Mouse (Mus musculus) urinary bladder, postnatal 36 days (tissue): Measurements from ENCODE around the gene Coro1b.
A peak's percentile ranks its signal among the peaks of the same experiment; 100 is the strongest.

ENCODE experiments used
- DNase-seq, 2 experiments: peaks; one replicate each; pipeline ENCODE4 v3.0.0; 2022; ENCODE audit warnings: low spot score in 2 of 2, mixed read lengths in 1 of 2

Coro1b gene

DNA sequence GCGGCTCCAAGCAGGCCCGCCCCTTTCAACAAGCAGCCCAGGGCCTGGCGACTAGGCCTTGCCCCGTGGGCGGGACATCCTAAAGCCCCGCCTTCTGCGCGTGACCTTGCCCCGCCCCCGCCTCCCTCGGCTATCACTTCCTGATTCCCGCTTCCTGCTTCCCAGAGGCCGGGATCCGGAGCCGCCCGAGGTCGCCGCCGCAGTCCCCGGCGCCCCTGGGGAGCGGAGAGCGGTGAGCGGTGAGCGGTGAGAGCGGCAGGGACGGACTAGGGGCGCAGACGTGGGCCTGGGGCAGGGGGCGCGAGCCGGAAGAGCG, at the start of gene Coro1b:
Gene Coro1b (plus strand): TSS at position 129 of the 316 bp plus-strand sequence.
- peak; percentile 98 to 99 for DNase-seq

DNA sequence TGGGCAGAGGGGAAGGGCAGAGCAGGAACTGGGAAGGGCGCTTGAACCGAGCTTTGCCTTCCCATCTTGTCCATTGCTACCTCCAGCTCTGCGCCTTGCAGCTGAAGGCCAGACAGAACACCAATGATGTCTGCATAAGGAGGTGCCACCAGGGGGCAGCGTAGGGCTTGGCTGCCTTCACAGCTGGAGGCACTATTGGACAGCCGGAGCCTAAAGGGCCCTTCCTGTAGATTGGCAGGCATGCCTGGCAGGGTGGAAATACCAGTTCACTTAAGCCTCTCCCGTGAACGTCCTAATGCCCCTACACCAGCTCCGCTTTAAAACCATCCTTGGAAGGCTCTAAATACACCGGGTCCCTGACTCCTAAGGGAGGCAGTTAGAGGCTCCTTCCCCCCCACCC, 49.4 kb upstream of the Coro1b start:
- peak; percentile 88 to 92 for DNase-seq

DNA sequence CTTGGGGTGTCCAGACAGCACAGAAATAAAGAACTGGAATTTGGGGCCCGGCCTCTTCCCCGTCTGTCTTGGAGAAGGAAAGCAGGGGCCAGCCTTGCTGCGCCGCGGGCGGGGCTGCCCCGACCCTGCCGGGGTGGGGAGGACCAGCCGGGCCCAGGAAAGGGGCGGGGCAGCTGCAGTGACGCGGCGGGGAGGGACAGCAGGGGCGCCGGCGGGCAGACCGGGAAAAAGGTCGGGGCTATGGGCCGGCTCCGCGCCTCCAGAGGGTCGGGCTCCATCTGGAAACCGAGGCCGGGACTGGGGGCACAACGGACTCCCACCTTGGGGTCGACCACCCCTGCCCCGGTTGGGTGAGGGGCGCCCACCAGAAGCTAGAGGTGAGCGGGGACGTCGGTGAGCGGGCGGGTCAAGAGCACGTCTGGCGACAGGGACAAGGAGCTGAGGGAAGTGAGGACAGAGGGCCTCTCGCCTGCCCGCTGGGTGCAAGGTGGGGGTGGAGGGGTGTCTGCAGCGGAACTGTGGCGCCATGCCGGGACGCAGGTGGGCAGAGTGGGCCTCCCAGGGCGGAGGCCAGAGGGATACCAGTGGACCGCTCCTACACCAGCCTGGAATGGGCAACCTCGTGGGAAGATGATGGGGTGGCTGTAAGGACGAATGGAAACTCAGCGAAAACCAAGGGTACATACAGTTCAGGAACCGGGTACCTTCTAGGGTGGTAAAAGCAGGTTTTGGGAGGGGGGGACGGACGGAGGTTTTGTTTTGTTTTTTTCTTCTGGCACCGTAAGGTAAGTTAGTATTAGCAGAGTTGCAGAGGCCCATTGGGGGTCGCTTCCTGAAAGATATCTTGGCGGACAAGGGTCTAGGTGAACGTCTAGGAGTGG, 48.3 kb upstream of the Coro1b start, which contains the start of gene Pitpnm1:
Gene Pitpnm1 (plus strand): TSS at position 162 of the 881 bp plus-strand sequence.
- DNase-seq: peak; percentile 76 to 81

DNA sequence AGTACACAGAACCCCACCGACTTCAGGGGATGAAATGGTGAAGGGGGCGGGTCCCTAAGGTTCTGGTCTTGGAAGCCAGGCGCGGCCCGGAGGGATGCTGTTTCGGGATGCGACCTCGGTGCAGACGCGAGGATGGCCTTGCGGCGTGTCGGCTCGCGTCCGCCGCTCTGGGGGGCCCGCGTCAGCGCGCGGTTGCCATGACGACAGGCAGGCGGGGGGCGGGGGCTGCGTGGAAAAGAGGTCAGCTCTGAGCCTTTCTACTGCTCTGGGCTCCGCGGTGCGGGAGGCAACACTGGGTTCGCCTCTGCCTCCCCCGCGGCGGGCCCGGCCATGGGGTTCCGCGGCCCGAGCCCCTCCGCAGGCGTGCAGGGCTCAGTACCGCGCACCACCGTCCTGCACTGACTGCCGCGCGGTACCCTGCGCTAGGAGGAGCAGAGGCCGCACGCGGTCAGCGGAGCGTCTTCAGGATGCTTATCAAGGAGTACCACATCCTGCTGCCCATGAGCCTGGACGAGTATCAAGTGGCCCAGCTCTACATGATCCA, 47.6 kb upstream of the Coro1b start:
- DNase-seq: no peak

DNA sequence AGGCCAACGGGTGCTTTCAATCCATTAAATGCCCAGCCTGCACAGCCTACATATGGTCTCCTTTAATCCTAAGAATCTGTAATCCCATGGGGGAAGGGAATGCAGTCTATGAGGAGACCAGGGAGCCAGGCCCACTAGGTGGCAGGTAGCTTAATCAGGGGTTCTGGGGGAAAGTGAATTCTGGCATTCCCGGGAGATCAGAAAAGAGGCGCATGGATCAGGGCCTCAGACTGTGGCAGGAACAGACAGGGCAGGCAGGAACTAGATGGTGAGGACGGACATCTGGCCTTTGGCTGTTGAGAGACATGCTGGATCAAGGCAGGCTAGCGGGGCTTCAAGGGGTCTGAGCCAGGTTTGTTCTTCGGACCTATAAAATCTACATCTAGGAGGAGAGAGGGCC, 47.0 kb upstream of the Coro1b start:
- DNase-seq: no peak

DNA sequence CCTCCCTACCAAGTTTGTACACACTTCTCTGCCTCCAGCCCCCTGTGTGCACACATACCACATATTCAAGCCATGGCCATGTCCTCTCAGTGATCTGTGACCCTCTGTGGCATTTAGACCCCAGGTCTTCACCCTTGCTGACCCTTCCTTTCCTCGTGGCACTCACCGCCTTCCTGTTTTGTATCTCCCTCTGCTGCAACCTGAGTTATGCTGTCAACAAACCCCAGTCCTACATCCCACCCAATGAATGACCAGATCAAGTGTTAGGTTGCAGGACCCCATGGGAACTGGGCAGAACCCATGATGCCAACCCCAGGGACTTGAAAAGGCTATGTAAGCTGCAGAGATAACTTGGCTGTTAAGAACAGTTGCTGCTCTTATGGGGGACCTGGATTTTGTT, 46.4 kb upstream of the Coro1b start:
- DNase-seq: no peak

DNA sequence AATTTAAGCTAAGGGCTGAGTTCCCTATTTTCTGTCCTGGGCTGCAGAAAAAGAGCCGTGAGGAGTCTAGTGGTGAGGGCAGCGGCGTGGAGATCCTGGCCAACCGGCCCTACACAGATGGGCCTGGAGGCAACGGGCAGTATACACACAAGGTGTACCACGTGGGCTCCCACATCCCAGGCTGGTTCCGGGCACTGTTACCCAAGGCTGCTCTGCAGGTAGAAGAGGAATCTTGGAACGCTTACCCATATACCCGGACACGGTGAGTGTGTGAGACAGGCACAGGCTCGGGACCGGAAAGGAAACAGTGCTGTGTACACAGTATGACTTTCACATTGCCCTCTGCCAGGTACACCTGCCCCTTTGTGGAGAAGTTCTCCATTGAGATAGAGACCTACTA, 45.8 kb upstream of the Coro1b start:
- no peak for DNase-seq

DNA sequence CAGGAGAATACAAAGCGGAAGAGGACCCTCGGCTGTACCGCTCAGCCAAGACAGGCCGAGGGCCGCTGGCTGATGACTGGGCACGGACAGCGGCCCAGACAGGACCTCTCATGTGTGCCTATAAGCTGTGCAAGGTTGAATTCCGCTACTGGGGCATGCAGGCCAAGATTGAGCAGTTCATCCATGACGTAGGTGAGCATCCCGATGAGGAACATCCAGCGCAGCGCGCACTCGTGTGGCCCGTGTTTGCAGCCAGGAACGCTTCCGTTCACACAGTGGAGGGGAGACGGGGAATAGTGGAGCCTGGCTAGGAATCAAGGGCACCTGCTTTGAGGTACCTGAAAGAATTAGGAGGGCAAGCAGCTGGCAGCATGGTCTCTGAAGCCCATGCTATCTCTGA, 45.1 kb upstream of the Coro1b start:
- no peak for DNase-seq

DNA sequence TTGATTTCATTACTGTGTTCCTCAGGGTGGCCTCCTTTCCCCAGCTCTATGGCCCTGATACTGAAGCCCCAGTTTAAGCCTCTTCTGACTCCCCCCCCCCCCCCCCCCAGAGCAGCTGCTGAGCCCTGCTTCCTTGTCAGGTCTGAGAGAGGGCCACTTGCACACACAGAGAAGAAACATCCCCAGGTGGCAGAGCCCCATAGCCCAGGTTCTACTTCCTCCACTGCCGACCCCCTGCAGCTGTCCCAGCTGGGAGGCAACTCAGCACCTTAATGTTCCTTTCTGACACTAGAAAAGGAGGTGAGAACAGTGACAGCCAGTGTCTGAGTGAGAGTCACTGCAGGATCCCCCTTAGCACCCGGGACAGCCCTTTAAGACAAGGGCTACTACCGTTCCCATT, 44.6 kb upstream of the Coro1b start:
- no peak for DNase-seq

DNA sequence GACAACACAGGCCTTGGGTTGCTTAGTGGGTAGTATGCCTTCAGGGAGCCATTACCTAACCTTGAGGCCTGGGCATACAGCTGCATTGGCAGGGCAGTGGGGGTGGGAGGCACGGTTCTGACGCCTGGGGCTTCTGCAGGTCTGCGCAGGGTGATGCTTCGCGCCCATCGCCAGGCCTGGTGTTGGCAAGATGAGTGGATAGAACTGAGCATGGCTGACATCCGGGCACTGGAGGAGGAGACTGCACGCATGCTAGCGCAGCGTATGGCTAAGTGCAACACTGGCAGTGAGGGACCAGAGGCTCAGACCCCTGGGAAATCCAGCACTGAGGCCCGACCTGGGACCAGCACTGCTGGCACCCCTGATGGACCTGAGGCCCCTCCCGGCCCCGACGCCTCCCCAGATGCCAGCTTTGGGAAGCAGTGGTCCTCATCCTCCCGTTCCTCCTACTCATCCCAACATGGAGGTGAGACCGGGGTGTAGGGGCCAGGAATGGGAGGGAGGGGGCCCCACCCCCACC, 43.7 kb upstream of the Coro1b start:
- no peak for DNase-seq

DNA sequence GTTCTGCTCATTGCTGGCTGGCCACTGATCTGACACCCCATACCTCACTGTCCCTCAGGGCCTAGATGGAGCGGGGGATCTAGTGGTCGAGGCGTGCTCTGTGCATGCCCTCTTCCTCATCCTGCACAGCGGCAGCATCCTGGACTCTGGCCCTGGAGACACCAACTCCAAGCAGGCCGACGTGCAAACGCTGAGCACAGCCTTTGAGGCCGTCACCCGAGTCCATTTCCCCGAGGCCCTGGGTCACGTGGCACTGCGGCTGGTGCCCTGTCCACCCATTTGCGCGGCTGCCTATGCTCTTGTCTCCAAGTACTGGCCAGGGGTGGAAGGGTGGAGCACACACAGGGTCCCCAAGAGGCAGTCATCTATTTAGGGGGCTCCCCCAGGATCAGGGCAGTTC, 41.8 kb upstream of the Coro1b start:
- no peak for DNase-seq

DNA sequence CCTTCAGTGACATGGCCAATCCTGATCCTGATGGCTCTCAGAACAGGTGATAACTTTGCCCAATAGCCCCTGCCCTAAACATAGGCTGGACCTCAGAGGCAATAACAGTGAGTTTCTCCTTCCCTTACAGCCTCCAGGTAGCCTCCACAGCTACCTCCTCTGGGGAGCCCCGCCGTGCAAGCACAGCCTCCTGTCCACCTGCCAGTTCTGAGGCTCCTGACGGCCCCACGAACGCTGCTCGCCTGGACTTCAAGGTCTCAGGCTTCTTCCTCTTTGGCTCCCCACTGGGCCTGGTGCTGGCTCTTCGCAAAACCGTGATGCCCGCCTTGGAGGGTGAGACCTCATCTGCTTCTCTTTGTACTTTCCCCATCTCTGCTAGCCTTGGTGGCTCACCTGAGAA, 39.9 kb upstream of the Coro1b start:
- DNase-seq: no peak

DNA sequence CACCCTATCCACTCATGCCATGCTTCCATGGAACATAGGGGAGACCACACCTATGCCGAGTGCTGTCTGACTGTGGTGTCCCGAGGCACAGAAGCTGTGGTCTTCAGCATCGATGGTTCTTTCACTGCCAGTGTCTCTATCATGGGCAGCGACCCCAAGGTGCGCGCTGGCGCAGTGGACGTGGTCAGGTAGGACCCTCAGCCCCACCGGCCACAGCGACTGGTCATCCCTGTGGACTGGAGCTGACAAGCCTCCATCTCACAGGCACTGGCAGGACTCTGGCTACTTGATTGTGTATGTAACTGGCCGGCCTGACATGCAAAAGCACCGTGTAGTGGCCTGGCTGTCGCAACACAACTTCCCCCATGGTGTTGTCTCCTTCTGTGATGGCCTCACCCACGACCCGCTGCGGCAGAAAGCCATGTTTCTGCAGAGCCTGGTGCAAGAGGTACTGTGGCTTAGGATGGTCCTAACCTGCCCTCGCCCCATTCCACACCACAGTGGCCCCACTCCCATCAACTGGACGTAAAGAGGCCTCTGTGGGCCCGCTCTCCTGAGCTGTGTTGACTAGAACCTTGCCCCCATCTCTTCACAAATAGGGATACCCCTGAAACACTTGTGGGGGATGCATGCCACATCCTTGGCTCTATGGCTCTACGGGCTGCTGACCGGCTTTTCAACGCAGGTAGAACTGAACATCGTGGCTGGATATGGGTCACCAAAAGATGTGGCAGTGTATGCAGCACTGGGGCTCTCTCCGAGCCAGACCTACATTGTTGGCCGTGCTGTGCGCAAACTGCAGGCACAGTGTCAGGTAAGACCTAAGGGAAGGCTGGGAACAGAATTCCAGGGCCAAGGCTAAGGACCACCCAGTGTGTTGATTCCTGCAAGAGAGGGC, 36.1 kb upstream of the Coro1b start:
- DNase-seq: no peak

DNA sequence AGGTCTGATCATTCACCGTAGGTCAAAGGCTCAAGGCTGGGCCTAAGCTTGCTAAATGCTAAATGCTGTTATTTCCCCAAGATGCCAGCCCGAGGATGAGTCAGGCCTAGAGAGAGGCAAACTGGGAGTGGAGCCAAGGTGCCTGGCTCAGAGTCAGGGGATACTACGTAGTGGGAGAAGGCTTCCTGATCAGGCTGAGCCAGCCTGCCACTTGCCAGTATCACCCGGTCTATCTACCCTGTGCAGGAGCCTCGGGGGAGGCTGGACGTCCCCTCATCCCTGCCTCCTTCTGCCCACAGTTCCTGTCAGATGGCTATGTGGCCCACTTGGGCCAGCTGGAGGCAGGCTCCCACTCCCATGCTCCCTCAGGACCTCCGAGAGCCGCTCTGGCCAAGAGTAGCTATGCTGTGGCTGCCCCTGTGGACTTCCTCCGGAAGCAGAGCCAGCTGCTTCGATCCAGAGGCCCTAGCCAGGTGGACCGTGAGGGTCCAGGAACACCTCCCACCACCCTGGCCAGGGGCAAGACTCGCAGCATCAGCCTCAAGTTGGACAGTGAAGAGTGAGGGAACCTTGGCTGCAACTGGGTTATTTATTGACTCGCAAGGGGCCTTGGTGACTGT, 35.1 kb upstream of the Coro1b start:
- DNase-seq: peak; percentile 71 to 88

DNA sequence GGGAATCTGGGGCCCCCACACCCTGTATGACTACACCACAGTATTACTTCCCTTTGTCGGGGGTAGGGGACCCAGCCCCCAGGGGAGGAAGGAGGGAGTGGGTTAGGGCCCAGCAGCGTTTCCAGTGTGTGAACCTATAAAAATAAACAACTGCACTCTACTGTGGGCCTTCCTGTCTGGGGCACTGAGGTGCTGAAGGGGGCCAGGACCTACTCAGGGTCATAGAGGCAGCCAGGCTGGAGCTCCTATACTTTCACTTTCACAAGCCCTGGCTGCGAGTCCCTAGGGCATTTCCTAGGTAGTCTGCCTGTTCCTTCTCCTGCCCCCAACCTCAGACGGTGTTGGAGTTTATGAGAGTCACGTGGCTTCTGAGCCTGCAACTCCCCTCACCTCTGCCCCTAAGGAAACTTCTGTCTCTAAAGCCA, 34.6 kb upstream of the Coro1b start:
- DNase-seq: no peak

DNA sequence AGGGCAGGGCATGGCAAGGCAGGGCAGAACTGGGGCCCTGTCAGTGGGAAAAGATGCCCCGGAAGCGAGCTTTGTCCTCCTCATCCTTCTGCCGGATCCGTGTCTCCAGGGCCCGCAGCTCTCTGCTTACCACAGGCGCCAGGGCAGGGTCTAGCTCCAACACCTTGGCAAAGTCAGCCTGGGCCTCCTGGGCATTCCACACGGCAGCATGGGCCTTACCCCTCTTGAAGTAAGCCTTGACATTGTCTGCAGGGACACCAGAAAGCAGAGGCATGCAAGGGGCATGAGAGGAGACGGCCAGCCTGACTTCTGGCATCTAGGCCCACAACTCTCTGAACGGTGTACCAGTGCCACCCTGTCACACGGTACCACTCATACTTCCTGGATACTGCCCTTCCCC, 33.9 kb upstream of the Coro1b start:
- DNase-seq: no peak

DNA sequence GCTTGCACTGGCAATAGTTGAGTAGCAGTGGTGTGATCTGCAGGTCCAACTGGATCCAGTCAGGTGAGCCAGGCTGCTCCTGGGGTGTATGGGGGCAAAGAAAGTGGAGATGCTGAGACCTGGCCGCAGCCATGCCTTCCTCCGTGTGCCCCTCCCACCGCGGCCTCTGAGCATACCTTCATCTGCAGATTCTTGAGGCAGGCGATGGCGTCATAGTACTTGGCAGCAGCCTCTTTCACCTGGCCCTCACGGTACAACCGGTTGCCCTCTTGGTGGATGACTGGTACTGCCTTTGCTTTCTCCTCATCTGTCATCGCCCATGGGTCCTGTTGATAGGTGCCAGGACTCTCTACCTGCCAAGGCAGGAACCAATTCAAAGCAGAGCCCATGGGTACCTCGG, 33.3 kb upstream of the Coro1b start:
- DNase-seq: no peak

DNA sequence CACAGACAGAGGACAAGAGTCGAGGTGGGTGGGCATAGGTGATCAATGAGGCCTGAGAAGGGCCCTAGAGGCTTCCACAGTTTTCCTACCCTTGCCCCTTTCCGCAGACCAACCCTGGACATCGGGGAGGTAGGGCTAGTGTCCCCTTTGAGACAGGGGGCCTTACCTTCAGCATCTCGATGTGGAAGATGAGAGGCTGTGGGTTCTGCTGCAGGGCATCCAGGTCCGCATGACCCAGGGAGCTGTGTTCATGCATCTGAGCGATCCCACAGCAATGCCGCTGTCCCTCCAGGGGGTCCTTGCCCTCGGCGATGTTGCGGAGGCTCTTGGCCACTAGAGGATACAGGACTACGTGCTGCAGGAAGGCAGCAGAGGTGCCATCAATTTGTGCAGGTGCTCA, 32.6 kb upstream of the Coro1b start:
- no peak for DNase-seq

DNA sequence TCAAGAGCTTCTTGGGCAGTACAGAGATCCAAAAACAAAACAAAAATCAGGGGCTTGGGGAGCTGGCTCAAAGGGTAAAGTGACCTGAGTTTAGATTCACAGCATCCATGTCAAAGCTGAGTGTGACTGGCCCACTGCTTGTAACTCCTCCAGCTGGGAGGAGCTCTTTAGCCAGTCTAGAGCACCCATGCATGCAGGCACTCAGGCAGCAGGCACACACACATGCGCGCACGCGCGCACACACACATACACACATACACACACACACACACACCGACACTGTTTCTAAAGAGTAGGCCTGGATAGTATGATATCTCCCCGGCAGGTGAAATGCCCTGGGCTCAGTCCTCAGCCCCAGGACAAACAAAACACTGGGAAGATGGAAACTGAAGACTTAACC, 31.4 kb upstream of the Coro1b start:
- DNase-seq: no peak

DNA sequence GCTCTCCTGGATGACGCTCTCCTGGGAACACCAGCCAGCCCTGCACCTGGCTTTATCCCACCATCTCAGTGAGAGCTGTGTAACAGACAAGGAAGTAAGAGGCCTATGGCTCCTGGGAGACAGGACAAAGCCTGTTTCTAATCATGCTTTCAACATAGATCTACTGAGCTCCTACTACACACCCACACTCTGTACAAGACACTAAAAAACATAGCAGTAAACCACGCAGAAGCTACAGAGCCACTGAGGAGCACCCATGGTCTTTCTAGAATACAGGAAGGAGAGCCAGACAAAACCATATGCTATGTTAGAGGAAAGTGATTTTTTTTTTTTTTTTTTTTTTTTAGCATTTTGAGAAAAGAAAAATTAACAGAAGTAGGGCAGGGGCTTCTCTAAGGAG, 30.1 kb upstream of the Coro1b start:
- DNase-seq: no peak

DNA sequence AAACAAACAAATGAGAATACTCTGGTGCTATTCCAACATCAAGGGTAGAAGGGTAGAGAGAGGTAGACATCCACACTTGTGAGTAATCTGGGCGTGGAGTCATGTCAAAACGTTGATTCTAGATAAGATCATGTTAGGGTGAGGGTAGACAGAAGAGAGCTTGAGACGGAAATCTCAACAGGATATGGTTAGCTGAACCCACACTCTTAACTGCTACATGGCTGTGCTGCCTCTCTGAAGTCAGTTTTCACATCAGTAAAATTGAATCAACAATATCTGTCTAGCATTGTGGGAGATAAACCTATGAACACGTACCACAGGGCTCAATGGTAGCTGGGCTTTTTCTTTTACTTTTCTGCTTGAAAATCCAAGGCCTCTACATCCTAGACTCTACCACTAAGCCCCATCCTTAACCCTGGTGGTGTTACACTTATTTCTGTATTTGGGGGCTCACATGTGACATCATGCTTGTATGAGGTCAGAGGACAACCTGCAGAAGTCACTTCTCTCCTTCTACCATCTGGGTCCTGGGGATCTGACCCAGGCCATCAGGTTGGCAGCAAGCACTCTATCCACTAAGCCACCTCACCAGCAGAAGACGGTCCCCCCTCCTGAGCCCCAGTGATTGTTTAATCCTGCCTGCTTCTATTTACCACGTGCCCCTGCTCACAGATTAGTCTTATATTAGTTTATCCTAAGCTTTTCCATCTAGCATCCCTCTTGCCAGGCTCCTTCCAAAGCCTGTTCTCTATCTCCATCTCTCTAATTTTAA, 28.5 kb upstream of the Coro1b start:
- DNase-seq: no peak
